Mouse (Mus musculus): ENCODE measurements around the gene Mybbp1a. TPM values are rescaled to one million over a fixed set of nuclear protein-coding genes. Genes with fewer than 3 reads are reported as not detected.
"Not testable (repeated sequence)": the region's sequence is repeated elsewhere in the genome, so short reads cannot be mapped to it uniquely, and the experiment has no call there.

Gene Mybbp1a
- polyA plus RNA-seq, 1 experiment from 2014 or later, result 172 TPM

DNA sequence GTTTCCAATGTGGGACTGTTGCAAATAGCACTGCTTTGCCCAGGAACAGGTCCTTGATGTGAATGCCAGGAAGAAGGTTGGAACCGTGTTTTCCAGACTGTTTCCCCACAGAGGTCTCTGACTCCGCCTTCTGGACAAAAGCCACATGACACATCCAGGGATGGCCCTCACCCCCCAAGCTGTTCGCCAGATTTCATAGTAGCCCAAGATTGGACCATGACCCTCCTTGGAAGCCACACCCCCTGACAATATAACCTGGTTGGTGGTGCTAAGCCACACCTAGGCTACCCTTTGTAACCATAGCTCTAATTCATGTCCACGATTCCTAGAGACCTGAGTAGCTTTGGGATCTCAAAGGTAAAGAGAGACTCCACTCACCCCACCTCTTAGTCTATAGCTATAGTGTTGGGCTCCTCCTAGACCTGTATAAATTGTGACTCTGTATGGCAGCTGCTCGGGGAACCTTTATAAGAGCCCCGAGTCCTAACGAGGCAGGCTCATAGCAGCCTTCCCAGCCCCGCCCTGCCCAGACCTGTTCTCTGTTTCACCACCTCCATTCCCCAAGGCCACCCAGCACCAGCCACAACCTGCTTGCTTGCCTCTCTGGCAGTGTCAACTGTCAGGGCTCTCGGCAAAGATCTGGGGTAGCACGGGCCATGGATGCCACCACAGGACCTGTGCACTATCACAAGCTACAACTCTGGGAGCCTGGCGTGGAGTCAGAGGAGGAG, 6.0 kb upstream of the Mybbp1a start, which contains the start of gene Ggt6:
Ggt6 (plus strand) TSS at position 564 of the 731 bp plus-strand sequence.
- Histone ChIP-seq H3K36me3 (no peaks in the 10 kb centered on the region), H3K27me3 (replicated peaks) (no peaks in the 10 kb centered on the region), H3K9ac (0 out of 2 replicates have a peak within 1 kb of the TSS, but pooled peaks have one; percentile 20), H3K4me3 (replicated peaks) (peak within 1 kb of the TSS; percentile 28), H3K27ac (peak within 1 kb of the TSS; percentile 82), H3K4me2 (replicated peaks) (peak within 1 kb of the TSS; percentile 53), H3K9me3 (no peaks in the 10 kb centered on the region), H3K4me1 (replicated peaks) (peaks cover 14% of the 10 kb centered on the region; the same call in 1 of the 2 replicates)
- WGBS, result 51% methylated on average over 11 of the region's 11 CpGs
- peak; percentile 97 for ATAC-seq

DNA sequence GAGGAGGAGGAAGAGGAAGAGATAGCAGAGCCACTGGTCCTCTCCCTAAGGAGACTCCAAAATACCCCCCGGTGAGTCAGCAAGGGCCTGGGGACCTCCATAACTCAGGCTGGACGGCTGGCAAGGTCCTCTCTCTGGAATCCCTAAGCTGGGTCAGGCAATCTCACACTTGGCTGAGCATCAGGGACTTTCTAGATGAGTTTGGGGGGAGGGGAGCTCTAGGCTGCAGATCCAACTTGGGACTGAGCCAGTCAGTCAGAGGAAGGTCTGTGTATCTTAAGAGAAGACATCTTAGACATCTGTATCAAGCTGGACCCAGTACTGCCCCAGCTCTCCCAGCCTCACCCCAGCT, 5.5 kb upstream of the Mybbp1a start:
- peak; percentile 27; the same call in 1 of the 2 replicates for ATAC-seq

DNA sequence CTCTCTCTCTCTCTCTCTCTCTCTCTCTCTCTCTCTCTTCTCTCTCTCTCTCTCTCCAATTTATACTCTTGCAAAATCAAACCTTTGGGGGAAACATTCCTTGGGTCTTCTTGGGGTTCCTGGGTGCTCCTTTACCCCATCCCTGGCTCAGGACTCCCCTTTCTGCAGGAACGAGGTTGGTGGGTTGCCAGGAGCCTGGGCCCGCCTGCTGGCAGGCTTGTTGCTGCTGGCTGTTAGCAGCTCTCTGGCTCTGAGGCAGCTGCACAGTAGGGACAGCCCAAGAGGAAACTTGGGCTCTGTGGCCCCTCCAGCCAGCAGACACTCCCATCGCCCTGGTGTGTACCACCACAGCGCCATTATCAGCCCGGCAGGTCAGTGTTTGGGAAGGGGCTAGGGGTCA, 4.9 kb upstream of the Mybbp1a start:
- ATAC-seq, result no peak
- Histone ChIP-seq H3K4me1 (replicated peaks) (peaks cover 14% of the 10 kb centered on the region; the same call in 1 of the 2 replicates), H3K36me3 (no peaks in the 10 kb centered on the region), H3K27me3 (replicated peaks) (no peaks in the 10 kb centered on the region), H3K9ac (no peak overlapping the region), H3K27ac (no peak overlapping the region), H3K9me3 (no peaks in the 10 kb centered on the region), H3K4me3 (replicated peaks) (peak overlapping the region; percentile 28; the same call in 1 of the 2 replicates), H3K4me2 (replicated peaks) (peak overlapping the region; percentile 53)
- 77% methylated on average over 5 of the region's 5 CpGs for WGBS

More for the DNA sequence above, 5.5 kb upstream of the Mybbp1a start:
- H3K27ac ChIP-seq, result peak overlapping the region; percentile 82
- no peaks in the 10 kb centered on the region for H3K36me3 ChIP-seq
- peak overlapping the region; percentile 28 for H3K4me3 ChIP-seq (replicated peaks)
- no peaks in the 10 kb centered on the region for H3K9me3 ChIP-seq
- peak overlapping the region; percentile 53 for H3K4me2 ChIP-seq (replicated peaks)
- peaks cover 14% of the 10 kb centered on the region; the same call in 1 of the 2 replicates for H3K4me1 ChIP-seq (replicated peaks)
- H3K27me3 ChIP-seq (replicated peaks), result no peaks in the 10 kb centered on the region
- 0 out of 2 replicates have a peak overlapping the region, but pooled peaks have one; percentile 20 for H3K9ac ChIP-seq
- 51% methylated on average over 2 of the region's 2 CpGs for WGBS

DNA sequence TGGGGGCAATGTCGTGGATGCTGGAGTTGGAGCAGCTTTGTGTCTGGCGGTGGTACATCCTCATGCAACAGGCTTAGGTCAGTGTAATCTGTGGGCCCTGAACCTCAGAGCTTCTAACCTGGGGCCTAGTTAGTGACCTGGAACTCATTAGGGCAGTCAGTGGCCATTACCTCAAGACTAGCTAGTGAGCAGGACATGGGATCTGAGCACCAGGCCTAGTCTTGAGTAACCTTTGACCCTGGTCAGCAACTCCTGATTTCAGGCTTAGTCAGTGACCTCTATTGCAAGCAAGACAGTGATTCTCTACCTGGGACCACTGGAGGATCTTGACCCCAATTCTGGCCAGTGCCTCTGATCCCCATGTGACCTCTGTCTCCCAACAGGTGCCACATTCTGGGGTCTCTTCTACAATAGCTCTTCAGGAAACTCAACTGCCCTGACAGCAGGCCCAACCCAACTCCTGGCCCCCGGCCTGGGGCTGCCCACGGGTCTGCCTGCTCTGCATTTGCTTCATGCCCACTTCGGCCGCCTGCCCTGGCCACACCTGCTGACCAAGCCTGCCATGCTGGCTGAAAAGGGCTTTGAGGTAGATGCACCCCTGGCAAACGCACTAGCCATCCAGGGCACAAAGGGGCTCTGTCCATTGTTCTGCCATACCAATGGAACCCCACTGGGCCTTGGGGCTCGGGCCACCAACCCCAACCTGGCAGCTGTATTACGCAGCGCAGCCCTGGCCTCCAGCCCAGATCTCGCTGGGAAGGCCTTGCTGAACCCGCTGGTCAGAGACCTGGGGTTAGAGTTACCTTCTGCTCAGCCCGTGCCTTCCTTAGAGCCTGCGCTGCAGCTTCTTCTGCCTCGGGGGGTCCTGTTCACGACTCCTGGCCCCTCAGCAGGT, 4.2 kb upstream of the Mybbp1a start:
- Histone ChIP-seq H3K9ac (no peak overlapping the region), H3K27me3 (replicated peaks) (no peaks in the 10 kb centered on the region), H3K9me3 (no peaks in the 10 kb centered on the region), H3K4me2 (replicated peaks) (peak overlapping the region; percentile 53), H3K4me1 (replicated peaks) (peaks cover 17% of the 10 kb centered on the region), H3K27ac (no peak overlapping the region), H3K36me3 (no peaks in the 10 kb centered on the region), H3K4me3 (replicated peaks) (no peak overlapping the region)
- 85% methylated on average over 16 of the region's 16 CpGs for WGBS
- no peak for ATAC-seq

DNA sequence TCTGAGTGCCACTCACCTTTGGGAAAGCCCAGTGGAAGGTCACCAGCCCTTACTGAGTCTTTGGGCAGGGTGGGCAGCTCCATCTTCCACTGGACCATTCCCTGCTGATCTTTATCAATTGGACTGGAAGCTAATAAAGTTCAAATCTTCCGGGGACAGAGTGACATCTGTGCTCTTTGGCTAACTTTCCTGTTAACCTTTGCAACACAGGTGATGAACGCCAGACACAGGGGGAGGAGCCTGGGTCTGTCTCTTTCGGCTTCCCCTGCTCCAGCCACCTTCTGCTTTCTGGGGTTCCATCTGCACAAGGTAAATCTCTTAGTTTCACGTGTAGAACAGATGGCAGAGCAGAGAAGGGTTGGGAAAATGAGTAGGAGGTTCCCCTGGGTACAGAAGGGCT, 2.7 kb upstream of the Mybbp1a start:
- no peaks in the 10 kb centered on the region for H3K9me3 ChIP-seq
- H3K4me1 ChIP-seq (replicated peaks), result peaks cover 23% of the 10 kb centered on the region
- H3K27ac ChIP-seq, result no peak overlapping the region
- no peak overlapping the region for H3K4me3 ChIP-seq (replicated peaks)
- no peak for ATAC-seq
- peaks cover 12% of the 10 kb centered on the region for H3K36me3 ChIP-seq
- H3K4me2 ChIP-seq (replicated peaks), result no peak overlapping the region
- H3K9ac ChIP-seq, result no peak overlapping the region
- whole genome bisulfite sequencing, result 54% methylated on average over 4 of the region's 4 CpGs
- H3K27me3 ChIP-seq (replicated peaks), result no peaks in the 10 kb centered on the region

DNA sequence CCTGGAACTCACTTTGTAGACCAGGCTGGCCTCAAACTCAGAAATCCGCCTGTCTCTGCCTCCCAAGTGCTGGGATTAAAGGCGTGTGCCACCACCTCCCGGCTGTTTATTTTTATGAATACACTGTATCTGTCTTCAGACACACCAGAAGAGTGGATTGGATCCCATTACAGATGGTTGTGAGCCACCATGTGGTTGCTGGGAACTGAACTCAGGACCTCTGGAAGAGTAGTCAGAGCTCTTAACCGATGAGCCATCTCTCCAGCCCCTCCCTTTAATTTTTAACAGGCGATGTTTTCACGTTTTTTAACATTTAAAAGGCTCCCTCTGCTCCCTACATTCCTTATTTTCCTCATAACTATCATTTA, 574 bp upstream of the Mybbp1a start:
- WGBS, result 35% methylated on average over 6 of the region's 6 CpGs
- H3K4me2 ChIP-seq (replicated peaks), result peak overlapping the region; percentile 87
- not testable (repeated sequence) for H3K9me3 ChIP-seq; H3K27me3 ChIP-seq (replicated peaks)
- H3K27ac ChIP-seq, result peak overlapping the region; percentile 91
- H3K4me1 ChIP-seq (replicated peaks), result peaks cover 19% of the 10 kb centered on the region
- H3K4me3 ChIP-seq (replicated peaks), result peak overlapping the region; percentile 88
- ATAC-seq, result peak; percentile 4; the same call in 1 of the 2 replicates
- H3K36me3 ChIP-seq, result peaks cover 33% of the 10 kb centered on the region
- peak overlapping the region; percentile 81 for H3K9ac ChIP-seq

DNA sequence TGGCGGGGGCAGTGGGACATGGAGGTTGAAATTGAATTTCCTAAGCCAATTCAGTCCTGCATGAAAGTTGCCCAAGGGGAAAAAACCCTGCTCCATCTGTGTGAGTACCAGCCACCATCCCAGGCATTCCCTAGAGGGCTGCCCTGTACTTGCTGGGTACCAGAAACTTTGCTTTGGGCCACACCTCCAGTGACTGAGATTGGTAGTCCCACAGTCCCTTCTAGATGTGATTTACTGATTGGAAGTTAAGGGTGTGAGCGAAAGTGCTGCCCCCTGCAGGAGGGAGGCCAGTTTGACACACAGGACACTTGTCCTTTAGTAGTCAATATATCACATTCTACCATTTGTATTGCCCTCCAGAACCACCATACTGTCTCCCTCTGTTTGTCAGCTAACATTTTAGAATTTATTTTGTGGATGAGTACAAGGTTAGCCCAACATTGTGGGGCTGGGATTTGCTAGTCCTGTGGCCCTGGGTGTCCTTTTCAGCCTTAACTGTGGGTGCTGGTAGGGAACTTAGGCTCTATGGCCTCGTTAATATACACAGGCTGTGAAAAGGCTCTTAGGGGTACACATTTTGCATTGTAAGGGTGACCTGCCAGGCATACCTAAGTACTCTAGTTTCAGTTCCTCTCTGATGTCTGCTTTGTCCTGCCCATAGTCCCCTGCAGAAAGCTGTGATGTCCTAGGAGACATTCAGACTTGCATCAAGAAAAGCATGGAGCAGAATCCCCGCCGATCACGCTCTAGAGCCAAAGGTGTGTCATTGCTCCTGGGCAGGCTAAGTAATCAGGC, 5.4 kb downstream of the Mybbp1a start:
- Histone ChIP-seq H3K4me2 (replicated peaks) (no peak overlapping the region), H3K4me1 (replicated peaks) (peaks cover 9% of the 10 kb centered on the region), H3K27me3 (replicated peaks) (no peaks in the 10 kb centered on the region), H3K27ac (no peak overlapping the region), H3K4me3 (replicated peaks) (no peak overlapping the region), H3K9me3 (no peaks in the 10 kb centered on the region), H3K9ac (no peak overlapping the region), H3K36me3 (peaks cover 92% of the 10 kb centered on the region)
- no peak for ATAC-seq
- 85% methylated on average over 6 of the region's 6 CpGs for WGBS

DNA sequence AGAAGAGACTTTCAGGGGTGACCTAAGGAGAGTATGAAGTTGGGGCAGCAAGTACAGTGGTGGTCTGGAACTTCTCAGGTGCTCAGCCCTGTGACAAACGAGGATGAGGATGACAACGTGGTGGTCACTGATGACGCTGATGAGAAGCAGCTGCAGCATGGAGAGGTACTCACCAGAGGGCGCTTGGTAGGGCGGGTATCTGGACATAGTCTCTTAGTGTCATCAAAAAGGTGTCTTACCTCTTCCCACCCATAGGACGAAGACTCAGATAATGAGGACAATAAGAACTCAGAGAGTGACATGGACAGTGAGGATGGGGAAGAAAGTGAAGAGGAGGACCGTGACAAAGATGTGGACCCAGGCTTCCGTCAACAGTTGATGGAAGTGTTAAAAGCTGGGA, 6.3 kb downstream of the Mybbp1a start:
- peaks cover 97% of the 10 kb centered on the region for H3K36me3 ChIP-seq

DNA sequence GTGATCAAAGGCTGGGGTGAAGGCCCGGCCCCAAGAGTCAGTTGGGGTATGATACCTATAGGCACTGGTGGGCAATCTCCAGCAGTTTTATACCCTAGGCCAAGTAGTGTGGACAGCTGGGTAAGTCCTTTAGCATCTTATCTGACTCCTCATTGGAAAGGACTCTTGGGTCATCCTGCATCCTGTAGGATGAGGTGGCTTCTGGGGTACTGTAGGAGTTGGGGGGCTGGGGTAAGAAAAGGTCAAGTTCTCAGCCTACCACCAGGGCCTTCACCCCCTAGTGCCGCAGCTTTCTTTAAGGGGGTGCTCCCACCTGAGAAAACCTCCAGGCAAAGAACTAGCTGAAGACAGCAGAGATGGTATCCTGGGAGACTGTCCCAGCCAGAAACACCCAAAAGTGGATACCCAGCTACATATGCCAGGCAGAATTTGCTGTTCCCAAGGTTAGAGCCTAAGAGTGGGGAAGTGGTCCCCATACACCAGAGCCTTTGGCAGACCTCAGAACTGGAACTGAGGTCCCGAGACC, 11.0 kb downstream of the Mybbp1a start:
- Histone ChIP-seq H3K4me1 (replicated peaks) (no peaks in the 10 kb centered on the region), H3K9ac (no peak overlapping the region), H3K9me3 (no peaks in the 10 kb centered on the region), H3K4me2 (replicated peaks) (no peak overlapping the region), H3K4me3 (replicated peaks) (no peak overlapping the region), H3K27ac (no peak overlapping the region), H3K36me3 (peaks cover 51% of the 10 kb centered on the region), H3K27me3 (replicated peaks) (no peaks in the 10 kb centered on the region)
- no peak for ATAC-seq
- WGBS, result 88% methylated on average over 3 of the region's 3 CpGs

More for the DNA sequence above, 6.3 kb downstream of the Mybbp1a start:
- no peak overlapping the region for H3K9ac ChIP-seq
- H3K4me3 ChIP-seq (replicated peaks), result no peak overlapping the region
- 84% methylated on average over 8 of the region's 8 CpGs for WGBS
- peaks cover 2% of the 10 kb centered on the region for H3K4me1 ChIP-seq (replicated peaks)
- H3K9me3 ChIP-seq, result no peaks in the 10 kb centered on the region
- ATAC-seq, result no peak
- no peak overlapping the region for H3K4me2 ChIP-seq (replicated peaks)
- H3K27me3 ChIP-seq (replicated peaks), result no peaks in the 10 kb centered on the region
- H3K27ac ChIP-seq, result no peak overlapping the region

DNA sequence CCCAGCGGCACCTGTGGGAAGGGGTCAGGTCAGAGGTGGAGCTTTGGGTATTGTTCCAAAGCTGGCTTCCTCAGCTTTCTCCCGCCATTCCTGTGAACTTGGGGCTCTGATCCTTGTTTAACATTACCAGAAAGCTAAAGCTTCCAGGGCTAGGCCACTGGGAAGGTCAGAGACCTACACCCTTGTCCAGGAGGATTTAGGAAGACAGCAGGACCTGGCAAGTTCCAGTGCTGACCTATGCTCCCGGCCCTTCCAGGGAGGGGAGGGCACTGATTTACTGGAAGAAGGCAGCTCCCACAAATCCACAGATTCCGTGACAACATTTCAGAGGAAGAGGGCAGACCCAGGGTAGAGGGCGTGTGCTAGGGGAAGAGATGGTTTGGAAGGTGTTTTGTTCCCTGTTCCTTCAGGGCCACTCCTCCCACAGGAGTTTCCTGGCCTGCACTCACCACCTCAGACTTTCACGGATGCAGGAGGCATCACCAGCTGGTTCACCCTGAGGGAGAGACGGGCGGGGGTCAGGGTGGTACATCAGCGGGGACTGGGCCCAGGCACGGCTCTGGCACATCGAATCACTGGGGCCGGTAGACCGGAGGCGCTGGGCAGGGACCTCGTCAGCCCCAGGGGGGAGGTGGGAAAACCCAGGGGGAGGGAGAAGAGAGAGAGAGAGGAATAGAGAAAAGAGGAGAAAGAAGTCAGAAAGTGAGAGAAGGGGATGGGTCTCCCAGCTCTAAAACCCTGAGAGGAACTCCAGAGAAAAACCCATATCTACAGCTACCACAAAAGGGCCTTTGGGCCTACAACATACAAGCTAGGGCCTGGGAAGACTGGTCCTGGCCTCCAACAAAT, 12.2 kb downstream of the Mybbp1a start:
- H3K4me2 ChIP-seq (replicated peaks), result no peak overlapping the region
- WGBS, result 53% methylated on average over 15 of the region's 15 CpGs
- 0 out of 2 replicates have a peak, but pooled peaks cover 5% of the 10 kb centered on the region for H3K4me1 ChIP-seq (replicated peaks)
- H3K9ac ChIP-seq, result no peak overlapping the region
- no peak overlapping the region for H3K4me3 ChIP-seq (replicated peaks)
- ATAC-seq, result no peak
- H3K36me3 ChIP-seq, result peaks cover 39% of the 10 kb centered on the region
- H3K27me3 ChIP-seq (replicated peaks), result no peaks in the 10 kb centered on the region
- H3K27ac ChIP-seq, result no peak overlapping the region
- H3K9me3 ChIP-seq, result no peaks in the 10 kb centered on the region

DNA sequence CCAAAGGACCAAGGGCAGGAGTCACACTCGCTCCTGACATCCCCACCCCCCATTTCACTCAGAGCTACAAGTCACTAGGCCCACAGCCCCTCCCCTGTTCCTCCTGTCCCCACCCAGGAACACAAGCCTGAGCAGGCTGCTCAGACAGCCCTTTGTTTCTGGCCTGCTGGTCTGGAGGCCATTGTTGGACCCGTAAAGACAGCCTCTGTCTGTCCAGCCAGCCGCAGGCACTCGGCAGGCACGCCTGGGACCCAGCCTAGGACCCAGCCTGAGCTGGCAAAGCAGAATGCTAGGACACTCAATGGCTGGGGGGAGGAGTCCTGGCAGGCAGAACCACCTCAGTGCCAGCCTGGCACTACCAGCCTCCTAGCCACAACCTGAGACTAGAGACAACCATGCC, 14.5 kb downstream of the Mybbp1a start:
- Histone ChIP-seq H3K4me1 (replicated peaks) (0 out of 2 replicates have a peak, but pooled peaks cover 7% of the 10 kb centered on the region), H3K27ac (no peak overlapping the region), H3K4me3 (replicated peaks) (no peak overlapping the region), H3K4me2 (replicated peaks) (no peak overlapping the region), H3K27me3 (replicated peaks) (no peaks in the 10 kb centered on the region), H3K9me3 (no peaks in the 10 kb centered on the region), H3K9ac (no peak overlapping the region), H3K36me3 (peaks cover 16% of the 10 kb centered on the region)
- 71% methylated on average over 5 of the region's 5 CpGs for WGBS
- no peak for ATAC-seq
